Comparison of ENCODE assay signal across 19 mouse cellular contexts in the genomic region with DNA sequence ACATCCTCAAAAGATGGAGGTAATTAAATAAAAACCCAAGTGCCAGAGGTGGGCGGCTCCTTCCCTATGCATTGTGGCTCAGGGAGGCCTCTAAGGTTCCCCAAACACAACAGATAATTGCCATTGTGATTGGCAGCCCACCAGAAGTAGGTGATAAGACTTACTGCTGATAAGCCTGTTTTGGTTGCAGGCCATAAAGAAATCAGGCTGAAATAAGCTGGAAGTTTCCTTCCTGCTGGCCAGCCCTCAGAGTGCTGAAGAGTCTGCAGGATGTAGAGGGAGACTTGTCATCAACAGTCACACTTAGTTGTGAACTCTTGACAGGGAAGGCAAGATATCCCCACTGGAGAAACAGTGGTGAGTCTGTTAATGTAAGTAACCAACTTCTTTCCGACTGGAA. TPM values are rescaled to one million over a fixed set of nuclear protein-coding genes. Genes with fewer than 3 reads are reported as not detected.
DNase-seq lines count a peak whose midpoint lies in the region; ATAC-seq and TF ChIP-seq lines count a peak whose summit lies in the region.
"Had no signal": no experiment of that assay in that cellular context is flagged by ENCODE, and none has a peak within 500 bp of the region (broad histone marks: within the 10 kb centered on the region; RNA-seq: fewer than 3 reads in every experiment).

No protein-coding gene starts in this region.

- no peaks in the 10 kb centered on the region for H3K27me3 ChIP-seq in heart, embryonic 13.5 days (replicated peaks)
- no peaks in the 10 kb centered on the region for H3K27me3 ChIP-seq in G1E (ENCODE audit: insufficient read depth, low read length)
- H3K27me3 ChIP-seq in heart, embryonic 16.5 days (ENCODE audit: control insufficient read depth, insufficient read depth, low read length): no peaks in the 10 kb centered on the region
- no peaks in the 10 kb centered on the region for H3K27me3 ChIP-seq in liver, embryonic 16.5 days (ENCODE audit: control insufficient read depth, insufficient read depth, low read depth, low read length)

- H3K36me3 ChIP-seq in heart, embryonic 13.5 days: peaks cover 12% of the 10 kb centered on the region
- peaks cover 58% of the 10 kb centered on the region for H3K36me3 ChIP-seq in G1E (replicated peaks)
- H3K36me3 ChIP-seq in heart, embryonic 16.5 days (ENCODE audit: control insufficient read depth, insufficient read depth): no peaks in the 10 kb centered on the region; the same call in 1 of the 2 replicates
- H3K36me3 ChIP-seq in liver, embryonic 16.5 days (ENCODE audit: control insufficient read depth, insufficient read depth): peaks cover 2% of the 10 kb centered on the region

- H3K27ac ChIP-seq in heart, embryonic 13.5 days (replicated peaks): peak overlapping the region; percentile 24; the same call in 1 of the 2 replicates
- H3K27ac ChIP-seq in heart, embryonic 16.5 days (ENCODE audit: low read length): peak overlapping the region; percentile 47; the same call in 1 of the 2 replicates
- no peak overlapping the region for H3K27ac ChIP-seq in liver, embryonic 16.5 days (ENCODE audit: low read length)
- H3K27ac ChIP-seq: left cerebral cortex, adult 2 months; limb, embryonic 10.5 days; stomach, postnatal 0 days had no signal

- WGBS in heart, embryonic 13.5 days: 17% methylated on average over 2 of the region's 2 CpGs
- 24% methylated on average over 2 of the region's 2 CpGs for WGBS in heart, embryonic 16.5 days
- WGBS in liver, embryonic 16.5 days (ENCODE audit: insufficient replicate concordance): 28% methylated on average over 2 of the region's 2 CpGs

- no peak for ATAC-seq in heart, embryonic 13.5 days (ENCODE audit: extremely low read depth, insufficient number of reproducible peaks, low FRiP score, low TSS enrichment)
- peak; percentile 29 for ATAC-seq in G1E (ENCODE audit: extremely low read depth, insufficient number of reproducible peaks, low FRiP score, poor library complexity, severe bottlenecking)
- peak; percentile 72 for ATAC-seq in heart, embryonic 16.5 days (replicated peaks; ENCODE audit: extremely low read depth, insufficient read depth, low FRiP score)
- ATAC-seq in liver, embryonic 16.5 days (ENCODE audit: low read depth): peak; percentile 22; the same call in 1 of the 2 replicates
- ATAC-seq in erythroblast, adult 5-6 weeks (replicated peaks; ENCODE audit: low FRiP score, poor library complexity, severe bottlenecking): no peak
- ATAC-seq: activated CD4-positive, CD25-positive, alpha-beta regulatory T cell, adult 4 months had no signal

- peak overlapping the region; percentile 5 for H3K4me2 ChIP-seq in heart, embryonic 13.5 days
- H3K4me2 ChIP-seq in heart, embryonic 16.5 days (ENCODE audit: low read depth, low read length): peak overlapping the region; percentile 25; the same call in 1 of the 2 replicates
- no peak overlapping the region for H3K4me2 ChIP-seq in liver, embryonic 16.5 days (ENCODE audit: low read depth, low read length)
- H3K4me2 ChIP-seq: midbrain, embryonic 11.5 days had no signal

- TF ChIP-seq CTCF in G1E (IDR thresholded peaks at IDR 0.05; ENCODE audit: low read depth, low read length): no peak

- no peak for DNase-seq in heart, postnatal 25 days (ENCODE audit: low spot score)
- no peak for DNase-seq in G1E (ENCODE audit: low spot score)
- DNase-seq in neural tube, embryonic 10.5 days (ENCODE audit: extremely low spot score, low spot score): no peak
- DNase-seq: adrenal gland, postnatal 25 days; cerebellum, adult 11 months; cerebellum, postnatal 25 days; embryo, embryonic 11 days; kidney, adult 8-10 months; kidney, postnatal 14 days; lung, adult 18-20 months had no signal

- no peaks in the 10 kb centered on the region for H3K9me3 ChIP-seq in heart, embryonic 13.5 days
- no peaks in the 10 kb centered on the region for H3K9me3 ChIP-seq in G1E (replicated peaks)
- no peaks in the 10 kb centered on the region for H3K9me3 ChIP-seq in heart, embryonic 16.5 days (replicated peaks; ENCODE audit: control insufficient read depth, low read length)
- no peaks in the 10 kb centered on the region for H3K9me3 ChIP-seq in liver, embryonic 16.5 days (replicated peaks; ENCODE audit: control insufficient read depth, low read length)
- H3K9me3 ChIP-seq: limb, embryonic 10.5 days had no signal

- no peak overlapping the region for H3K9ac ChIP-seq in heart, embryonic 13.5 days
- no peak overlapping the region for H3K9ac ChIP-seq in heart, embryonic 16.5 days (ENCODE audit: low read length)
- no peak overlapping the region for H3K9ac ChIP-seq in liver, embryonic 16.5 days (ENCODE audit: low read depth, low read length)

- peaks cover 62% of the 10 kb centered on the region for H3K4me1 ChIP-seq in heart, embryonic 13.5 days
- H3K4me1 ChIP-seq in G1E (ENCODE audit: insufficient read depth, low read depth, low read length): peaks cover 61% of the 10 kb centered on the region
- H3K4me1 ChIP-seq in heart, embryonic 16.5 days (ENCODE audit: control insufficient read depth, insufficient read depth, low read length): peaks cover 43% of the 10 kb centered on the region
- peaks cover 41% of the 10 kb centered on the region for H3K4me1 ChIP-seq in liver, embryonic 16.5 days (ENCODE audit: control insufficient read depth, low read depth, low read length)

- no peak overlapping the region for H3K4me3 ChIP-seq in heart, embryonic 13.5 days
- H3K4me3 ChIP-seq in G1E (ENCODE audit: low read depth, low read length): no peak overlapping the region
- H3K4me3 ChIP-seq in heart, embryonic 16.5 days (ENCODE audit: low read length): no peak overlapping the region
- no peak overlapping the region for H3K4me3 ChIP-seq in liver, embryonic 16.5 days (ENCODE audit: low read depth, low read length)
- H3K4me3 ChIP-seq: left cerebral cortex, adult 2 months; limb, embryonic 10.5 days had no signal

- intact Hi-C loops in heart, postnatal 25 days (cut with DNase I): no loop called here

RNA-seq across cellular contexts. Expression of a gene that starts 5.7 kb away (rescaled TPM):
- polyA plus RNA-seq in heart, embryonic 13.5 days (2015; fragmentation: Nextera tagmentation; extraction: Ambion mirVana): 74.8 and 77.3 TPM in 2 replicates
- total RNA-seq in heart, postnatal 25 days (2021): 10 to 100 TPM; 28.8 to 32.0 TPM
- 164 and 174 TPM in 2 replicates for total RNA-seq in G1E (2014; fragmentation: Nextera tagmentation)
- total RNA-seq in G1E (2017): 138 and 155 TPM in 2 replicates
- polyA plus RNA-seq in G1E (2012): 71.9 and 77.7 TPM in 2 replicates
- 84.0 and 90.2 TPM in 2 replicates for polyA plus RNA-seq in heart, embryonic 16.5 days (2015; fragmentation: Nextera tagmentation; extraction: Ambion mirVana)
- 68.2 and 74.9 TPM in 2 replicates for polyA plus RNA-seq in liver, embryonic 16.5 days (2015; fragmentation: Nextera tagmentation; extraction: Ambion mirVana)
- total RNA-seq in erythroblast, adult 5-6 weeks (2015; ENCODE audit: low replicate concordance): 44.6 and 45.1 TPM in 2 replicates
- 35.4 and 44.0 TPM in 2 replicates for total RNA-seq in erythroblast, adult 5-6 weeks (2017; ENCODE audit: low replicate concordance)

RNA-seq across cellular contexts. Expression of a gene that starts 25.7 kb away (rescaled TPM):
- 13.7 and 14.9 TPM in 2 replicates for polyA plus RNA-seq in heart, embryonic 13.5 days (2015; fragmentation: Nextera tagmentation; extraction: Ambion mirVana)
- total RNA-seq in heart, postnatal 25 days (2021): 10 to 100 TPM; 29.0 to 35.1 TPM
- total RNA-seq in G1E (2014; fragmentation: Nextera tagmentation) (33.0 and 33.2 TPM in 2 replicates), G1E (2017) (15.2 and 18.9 TPM in 2 replicates)
- polyA plus RNA-seq in G1E (2012): 2.5 and 4.1 TPM in 2 replicates
- polyA plus RNA-seq in heart, embryonic 16.5 days (2015; fragmentation: Nextera tagmentation; extraction: Ambion mirVana): 16.9 and 17.5 TPM in 2 replicates
- polyA plus RNA-seq in liver, embryonic 16.5 days (2015; fragmentation: Nextera tagmentation; extraction: Ambion mirVana): 7.1 and 7.6 TPM in 2 replicates
- total RNA-seq in erythroblast, adult 5-6 weeks (2015; ENCODE audit: low replicate concordance): 3.5 and 11.5 TPM in 2 replicates
- 12.4 and 13.5 TPM in 2 replicates for total RNA-seq in erythroblast, adult 5-6 weeks (2017; ENCODE audit: low replicate concordance)

Comparison
In these comparisons a context has a peak if more than half of its experiments do, and no peak if none do; other contexts are left out.
1. ATAC-seq: peak in G1E (single experiment), heart, embryonic 16.5 days (single experiment) and liver, embryonic 16.5 days (single experiment); none in heart, embryonic 13.5 days (single experiment) and erythroblast, adult 5-6 weeks (single experiment).